ENCODE assay signal across 7 mouse cellular contexts in the genomic region with DNA sequence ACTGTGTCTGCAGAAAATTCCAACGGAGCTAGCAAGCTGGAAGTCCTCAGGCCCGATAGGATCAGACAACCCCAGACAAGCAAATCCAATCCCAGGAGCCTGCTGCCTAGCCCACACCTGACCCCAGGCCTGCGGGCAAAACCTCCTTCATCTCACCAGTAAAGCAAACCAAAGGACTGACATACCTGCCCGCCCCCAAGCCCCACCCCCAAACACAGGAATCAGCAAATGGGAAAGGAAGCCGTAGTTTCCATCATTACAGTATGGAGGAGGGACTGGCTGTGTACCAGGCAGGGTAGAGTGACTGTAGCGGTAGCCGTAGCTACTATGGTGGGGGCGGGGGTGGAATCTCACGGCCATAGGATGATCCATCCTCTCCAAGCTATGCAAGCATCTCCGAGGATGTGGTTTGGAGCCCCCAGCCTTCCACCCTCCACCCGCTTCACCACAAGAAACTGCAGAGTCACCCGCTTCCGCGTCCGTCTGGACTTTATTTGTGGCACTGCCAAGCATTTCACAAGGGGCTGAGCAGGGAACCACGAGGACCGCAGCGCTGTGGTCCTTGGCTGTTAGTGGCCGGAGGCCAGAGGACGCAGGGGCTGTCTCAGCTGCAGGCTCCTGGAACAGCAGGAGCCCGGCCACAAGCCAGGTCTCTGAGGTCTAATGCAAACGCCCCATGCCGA. TPM values are rescaled to one million over a fixed set of nuclear protein-coding genes. Genes with fewer than 3 reads are reported as not detected.
A peak's percentile ranks its signal among the peaks of the same experiment; 100 is the strongest.
DNase-seq lines count a peak whose midpoint lies in the region.

No protein-coding gene starts in this region.

- peak overlapping the region; percentile 25; the same call in 1 of the 2 replicates for H3K4me3 ChIP-seq in brown adipose tissue, adult 24 weeks (ENCODE audit: insufficient read depth, low read depth, low read length)

- intact Hi-C loops in heart, postnatal 14 days (cut with DNase I) = no loop called here

- H3K27ac ChIP-seq in brown adipose tissue, adult 24 weeks (replicated peaks; ENCODE audit: low read depth, low read length) = no peak overlapping the region

- DNase-seq in right cerebral cortex, adult 18-20 months = peak; percentile 36
- DNase-seq in right cerebral cortex, adult 2 months (ENCODE audit: low spot score in 2 of 2) = no peak
- peak; percentile 63 to 68 for DNase-seq in heart, postnatal 14 days
- peak; percentile 80 for DNase-seq in lung, postnatal 36 days
- DNase-seq in thymus, postnatal 14 days = peak; percentile 39
- no peak for DNase-seq in kidney, postnatal 25 days

- H3K4me1 ChIP-seq in brown adipose tissue, adult 24 weeks (ENCODE audit: control insufficient read depth, insufficient read depth, insufficient read length, low read length) = peaks cover 4% of the 10 kb centered on the region; the same call in 1 of the 2 replicates

RNA-seq across cellular contexts. Expression of gene Ncor2, which starts 4.4 kb away (rescaled TPM):
- polyA plus RNA-seq in brown adipose tissue, adult 24 weeks (2012; ENCODE audit: insufficient read depth, insufficient read length, missing spikeins) = 19.5 and 26.5 TPM in 2 replicates
- total RNA-seq in heart, postnatal 14 days (2021) = 10 to 100 TPM; 89.1 to 98.5 TPM

Comparison
In these comparisons a context has a peak if more than half of its experiments do, and no peak if none do; other contexts are left out.
1. DNase-seq: peak in right cerebral cortex, adult 18-20 months (single experiment), heart, postnatal 14 days (2 of 2), lung, postnatal 36 days (single experiment) and thymus, postnatal 14 days (single experiment); none in right cerebral cortex, adult 2 months (0 of 2) and kidney, postnatal 25 days (0 of 2).